Mouse (Mus musculus): ENCODE measurements at regions not wholly inside any gene's neighbourhood (a gene's known extent, or its start where the extent isn't known, plus 50 kb on each side); places are given as distances from the start of the nearest gene placed in this dataset.

GRCm38 (mm10) chr6:66381279-66381934 is 153.8 kb upstream of the Mad2l1 start:
- ATAC-seq (ENCODE audit: low FRiP score) (no peak), DNase-seq (ENCODE audit: low spot score) (no peak)
- Histone ChIP-seq H3K4me3 (ENCODE audit: low read depth, low read length) (no peak overlapping the region), H3K36me3 (ENCODE audit: insufficient read depth, low read length) (no peaks in the 10 kb centered on the region), H3K27ac (ENCODE audit: low read depth, low read length) (no peak overlapping the region), H3K27me3 (ENCODE audit: insufficient read depth, low read length) (no peaks in the 10 kb centered on the region), H3K9me3 (ENCODE audit: low read length) (no peaks in the 10 kb centered on the region), H3K9ac (replicated peaks; ENCODE audit: low read length, poor library complexity, severe bottlenecking) (no peak overlapping the region), H3K4me2 (ENCODE audit: low read depth, low read length, poor library complexity, severe bottlenecking) (no peak overlapping the region), H3K4me1 (ENCODE audit: insufficient read depth, low read length) (no peaks in the 10 kb centered on the region)
- 42% methylated on average over 1 of the region's 1 CpGs for WGBS
- TF ChIP-seq CTCF (IDR thresholded peaks at IDR 0.05), result peak; percentile 41

- ATAC-seq (ENCODE audit: low FRiP score), result no peak
- no peaks in the 10 kb centered on the region for H3K9me3 ChIP-seq (ENCODE audit: low read length)
- no peak for TF ChIP-seq CTCF (IDR thresholded peaks at IDR 0.05)
Measured at GRCm38 (mm10) chr6:66382347-66383010, 152.7 kb upstream of the Mad2l1 start.

GRCm38 (mm10) chr6:66395147-66395546 is 140.0 kb upstream of the Mad2l1 start:
- Histone ChIP-seq H3K27ac (ENCODE audit: low read depth, low read length) (no peak overlapping the region), H3K36me3 (ENCODE audit: insufficient read depth, low read length) (no peaks in the 10 kb centered on the region), H3K4me1 (ENCODE audit: insufficient read depth, low read length) (no peaks in the 10 kb centered on the region), H3K27me3 (ENCODE audit: insufficient read depth, low read length) (no peaks in the 10 kb centered on the region), H3K9ac (replicated peaks; ENCODE audit: low read length, poor library complexity, severe bottlenecking) (no peak overlapping the region), H3K4me2 (ENCODE audit: low read depth, low read length, poor library complexity, severe bottlenecking) (no peak overlapping the region), H3K9me3 (ENCODE audit: low read length) (no peaks in the 10 kb centered on the region), H3K4me3 (ENCODE audit: low read depth, low read length) (no peak overlapping the region)
- DNase-seq (ENCODE audit: low spot score) (no peak), ATAC-seq (ENCODE audit: low FRiP score) (no peak)
- no peak for TF ChIP-seq CTCF (IDR thresholded peaks at IDR 0.05)
- WGBS, result 90% methylated on average over 4 of the region's 4 CpGs

More at GRCm38 (mm10) chr6:66382347-66383010, 152.7 kb upstream of the Mad2l1 start:
- no peaks in the 10 kb centered on the region for H3K36me3 ChIP-seq (ENCODE audit: insufficient read depth, low read length)
- no peak overlapping the region for H3K9ac ChIP-seq (replicated peaks; ENCODE audit: low read length, poor library complexity, severe bottlenecking)
- H3K4me2 ChIP-seq (ENCODE audit: low read depth, low read length, poor library complexity, severe bottlenecking), result no peak overlapping the region
- H3K4me1 ChIP-seq (ENCODE audit: insufficient read depth, low read length), result no peaks in the 10 kb centered on the region
- H3K4me3 ChIP-seq (ENCODE audit: low read depth, low read length), result no peak overlapping the region
- no peak for DNase-seq (ENCODE audit: low spot score)
- no peak overlapping the region for H3K27ac ChIP-seq (ENCODE audit: low read depth, low read length)
- 96% methylated on average over 2 of the region's 2 CpGs for WGBS
- H3K27me3 ChIP-seq (ENCODE audit: insufficient read depth, low read length), result no peaks in the 10 kb centered on the region

- H3K27me3 ChIP-seq (ENCODE audit: insufficient read depth, low read length), result no peaks in the 10 kb centered on the region
Measured at GRCm38 (mm10) chr6:66397411-66397810, 137.8 kb upstream of the Mad2l1 start.

GRCm38 (mm10) chr6:66398674-66399073 is 136.5 kb upstream of the Mad2l1 start:
- Histone ChIP-seq H3K4me2 (ENCODE audit: low read depth, low read length, poor library complexity, severe bottlenecking) (no peak overlapping the region), H3K9me3 (ENCODE audit: low read length) (no peaks in the 10 kb centered on the region), H3K4me1 (ENCODE audit: insufficient read depth, low read length) (no peaks in the 10 kb centered on the region), H3K36me3 (ENCODE audit: insufficient read depth, low read length) (no peaks in the 10 kb centered on the region), H3K9ac (replicated peaks; ENCODE audit: low read length, poor library complexity, severe bottlenecking) (no peak overlapping the region), H3K27ac (ENCODE audit: low read depth, low read length) (no peak overlapping the region), H3K4me3 (ENCODE audit: low read depth, low read length) (no peak overlapping the region), H3K27me3 (ENCODE audit: insufficient read depth, low read length) (no peaks in the 10 kb centered on the region)
- DNase-seq (ENCODE audit: low spot score) (no peak), ATAC-seq (ENCODE audit: low FRiP score) (no peak)
- TF ChIP-seq CTCF (IDR thresholded peaks at IDR 0.05), result no peak
- 73% methylated on average over 3 of the region's 3 CpGs for WGBS

More at GRCm38 (mm10) chr6:66397411-66397810, 137.8 kb upstream of the Mad2l1 start:
- no peak overlapping the region for H3K4me2 ChIP-seq (ENCODE audit: low read depth, low read length, poor library complexity, severe bottlenecking)
- no peak for TF ChIP-seq CTCF (IDR thresholded peaks at IDR 0.05)
- ATAC-seq (ENCODE audit: low FRiP score) (no peak), DNase-seq (ENCODE audit: low spot score) (no peak)
- no peaks in the 10 kb centered on the region for H3K36me3 ChIP-seq (ENCODE audit: insufficient read depth, low read length)
- no peaks in the 10 kb centered on the region for H3K4me1 ChIP-seq (ENCODE audit: insufficient read depth, low read length)
- H3K9me3 ChIP-seq (ENCODE audit: low read length), result no peaks in the 10 kb centered on the region
- WGBS, result 85% methylated on average over 8 of the region's 8 CpGs
- no peak overlapping the region for H3K4me3 ChIP-seq (ENCODE audit: low read depth, low read length)
- no peak overlapping the region for H3K27ac ChIP-seq (ENCODE audit: low read depth, low read length)
- H3K9ac ChIP-seq (replicated peaks; ENCODE audit: low read length, poor library complexity, severe bottlenecking), result no peak overlapping the region

GRCm38 (mm10) chr6:66399091-66399755 is 136.0 kb upstream of the Mad2l1 start:
- TF ChIP-seq CTCF (IDR thresholded peaks at IDR 0.05), result no peak
- H3K36me3 ChIP-seq (ENCODE audit: insufficient read depth, low read length), result no peaks in the 10 kb centered on the region
- no peak overlapping the region for H3K4me3 ChIP-seq (ENCODE audit: low read depth, low read length)
- no peaks in the 10 kb centered on the region for H3K9me3 ChIP-seq (ENCODE audit: low read length)
- no peaks in the 10 kb centered on the region for H3K4me1 ChIP-seq (ENCODE audit: insufficient read depth, low read length)
- no peaks in the 10 kb centered on the region for H3K27me3 ChIP-seq (ENCODE audit: insufficient read depth, low read length)
- H3K4me2 ChIP-seq (ENCODE audit: low read depth, low read length, poor library complexity, severe bottlenecking), result no peak overlapping the region
- H3K9ac ChIP-seq (replicated peaks; ENCODE audit: low read length, poor library complexity, severe bottlenecking), result no peak overlapping the region
- peak; percentile 60; the same call in 1 of the 2 replicates for ATAC-seq (ENCODE audit: low FRiP score)
- no peak overlapping the region for H3K27ac ChIP-seq (ENCODE audit: low read depth, low read length)
- peak; percentile 58 for DNase-seq (ENCODE audit: low spot score)
- WGBS, result 24% methylated on average over 4 of the region's 4 CpGs

Data from midbrain, postnatal 0 days (tissue).